Mouse (Mus musculus): ENCODE results near the gene Hist1h2bc. TPM values are rescaled to one million over a fixed set of nuclear protein-coding genes. Genes with fewer than 3 reads are reported as not detected.
"Not testable (repeated sequence)": the region's sequence is repeated elsewhere in the genome, so short reads cannot be mapped to it uniquely, and the experiment has no call there.

The Hist1h2bc gene
- polyA plus RNA-seq, 1 experiment from 2014 or later, result 57.5 TPM

GRCm38 (mm10) chr13:23717176-23717575 lies 33.2 kb downstream of the Hist1h2bc start:
- ATAC-seq (replicated peaks; ENCODE audit: low FRiP score, low TSS enrichment, low read depth), result no peak
- no peak for DNase-seq (ENCODE audit: low spot score)
- no peaks in the 10 kb centered on the region for H3K9me3 ChIP-seq (ENCODE audit: control insufficient read depth, low read length)

GRCm38 (mm10) chr13:23717593-23718245 lies 33.7 kb downstream of the Hist1h2bc start:
- H3K9me3 ChIP-seq (ENCODE audit: control insufficient read depth, low read length); H3K27me3 ChIP-seq (replicated peaks; ENCODE audit: control insufficient read depth, insufficient read depth, low read length); H3K9ac ChIP-seq (ENCODE audit: low read length); H3K36me3 ChIP-seq (ENCODE audit: control insufficient read depth, insufficient read depth, low read length); DNase-seq (ENCODE audit: low spot score); H3K4me1 ChIP-seq (replicated peaks; ENCODE audit: control insufficient read depth, insufficient read depth, low read length); ATAC-seq (replicated peaks; ENCODE audit: low FRiP score, low TSS enrichment, low read depth); H3K27ac ChIP-seq (ENCODE audit: low read depth); H3K4me2 ChIP-seq (ENCODE audit: low read length); H3K4me3 ChIP-seq (ENCODE audit: low read depth, low read length): not testable (repeated sequence)
- WGBS, result 12% methylated on average over 2 of the region's 2 CpGs

More at GRCm38 (mm10) chr13:23717176-23717575, 33.2 kb downstream of the Hist1h2bc start:
- no peak overlapping the region for H3K4me2 ChIP-seq (ENCODE audit: low read length)
- no peak overlapping the region for H3K9ac ChIP-seq (ENCODE audit: low read length)
- no peak overlapping the region for H3K27ac ChIP-seq (ENCODE audit: low read depth)
- 49% methylated on average over 11 of the region's 11 CpGs for WGBS
- H3K36me3 ChIP-seq (ENCODE audit: control insufficient read depth, insufficient read depth, low read length), result no peaks in the 10 kb centered on the region
- no peak overlapping the region for H3K4me3 ChIP-seq (ENCODE audit: low read depth, low read length)
- no peaks in the 10 kb centered on the region for H3K27me3 ChIP-seq (replicated peaks; ENCODE audit: control insufficient read depth, insufficient read depth, low read length)
- no peaks in the 10 kb centered on the region for H3K4me1 ChIP-seq (replicated peaks; ENCODE audit: control insufficient read depth, insufficient read depth, low read length)

- no peak overlapping the region for H3K9ac ChIP-seq (ENCODE audit: low read length)
- WGBS, result 75% methylated on average over 4 of the region's 4 CpGs
- ATAC-seq (replicated peaks; ENCODE audit: low FRiP score, low TSS enrichment, low read depth), result no peak
These were observed 40.2 kb downstream of the Hist1h2bc start for GRCm38 (mm10) chr13:23724239-23724638.

GRCm38 (mm10) chr13:23725213-23725612 lies 41.2 kb downstream of the Hist1h2bc start:
- Histone ChIP-seq H3K4me2 (ENCODE audit: low read length) (no peak overlapping the region), H3K27ac (ENCODE audit: low read depth) (no peak overlapping the region), H3K9me3 (ENCODE audit: control insufficient read depth, low read length) (no peaks in the 10 kb centered on the region), H3K36me3 (ENCODE audit: control insufficient read depth, insufficient read depth, low read length) (no peaks in the 10 kb centered on the region), H3K4me1 (replicated peaks; ENCODE audit: control insufficient read depth, insufficient read depth, low read length) (no peaks in the 10 kb centered on the region), H3K27me3 (replicated peaks; ENCODE audit: control insufficient read depth, insufficient read depth, low read length) (no peaks in the 10 kb centered on the region), H3K9ac (ENCODE audit: low read length) (no peak overlapping the region), H3K4me3 (ENCODE audit: low read depth, low read length) (no peak overlapping the region)
- DNase-seq (ENCODE audit: low spot score) (no peak), ATAC-seq (replicated peaks; ENCODE audit: low FRiP score, low TSS enrichment, low read depth) (no peak)
- WGBS, result no CpG with 5 or more reads among the region's 1 CpGs

More at GRCm38 (mm10) chr13:23724239-23724638, 40.2 kb downstream of the Hist1h2bc start:
- H3K4me3 ChIP-seq (ENCODE audit: low read depth, low read length), result no peak overlapping the region
- H3K27me3 ChIP-seq (replicated peaks; ENCODE audit: control insufficient read depth, insufficient read depth, low read length), result no peaks in the 10 kb centered on the region
- DNase-seq (ENCODE audit: low spot score), result no peak
- H3K4me1 ChIP-seq (replicated peaks; ENCODE audit: control insufficient read depth, insufficient read depth, low read length), result no peaks in the 10 kb centered on the region
- no peak overlapping the region for H3K27ac ChIP-seq (ENCODE audit: low read depth)
- H3K4me2 ChIP-seq (ENCODE audit: low read length), result no peak overlapping the region
- no peaks in the 10 kb centered on the region for H3K36me3 ChIP-seq (ENCODE audit: control insufficient read depth, insufficient read depth, low read length)
- H3K9me3 ChIP-seq (ENCODE audit: control insufficient read depth, low read length), result no peaks in the 10 kb centered on the region

GRCm38 (mm10) chr13:23728472-23729191 lies 44.6 kb downstream of the Hist1h2bc start:
- Histone ChIP-seq H3K4me2 (ENCODE audit: low read length) (no peak overlapping the region), H3K36me3 (ENCODE audit: control insufficient read depth, insufficient read depth, low read length) (no peaks in the 10 kb centered on the region), H3K27me3 (replicated peaks; ENCODE audit: control insufficient read depth, insufficient read depth, low read length) (no peaks in the 10 kb centered on the region), H3K9me3 (ENCODE audit: control insufficient read depth, low read length) (no peaks in the 10 kb centered on the region), H3K4me1 (replicated peaks; ENCODE audit: control insufficient read depth, insufficient read depth, low read length) (no peaks in the 10 kb centered on the region), H3K9ac (ENCODE audit: low read length) (no peak overlapping the region), H3K27ac (ENCODE audit: low read depth) (no peak overlapping the region), H3K4me3 (ENCODE audit: low read depth, low read length) (no peak overlapping the region)
- DNase-seq (ENCODE audit: low spot score) (no peak), ATAC-seq (replicated peaks; ENCODE audit: low FRiP score, low TSS enrichment, low read depth) (no peak)
- WGBS, result 90% methylated on average over 18 of the region's 18 CpGs

- H3K4me1 ChIP-seq (replicated peaks; ENCODE audit: control insufficient read depth, insufficient read depth, low read length), result no peaks in the 10 kb centered on the region
- H3K27me3 ChIP-seq (replicated peaks; ENCODE audit: control insufficient read depth, insufficient read depth, low read length), result no peaks in the 10 kb centered on the region
- H3K4me3 ChIP-seq (ENCODE audit: low read depth, low read length), result no peak overlapping the region
- no peak overlapping the region for H3K27ac ChIP-seq (ENCODE audit: low read depth)
- ATAC-seq (replicated peaks; ENCODE audit: low FRiP score, low TSS enrichment, low read depth) (no peak), DNase-seq (ENCODE audit: low spot score) (no peak)
- 88% methylated on average over 9 of the region's 9 CpGs for WGBS
- no peaks in the 10 kb centered on the region for H3K36me3 ChIP-seq (ENCODE audit: control insufficient read depth, insufficient read depth, low read length)
- H3K4me2 ChIP-seq (ENCODE audit: low read length), result no peak overlapping the region
- no peak overlapping the region for H3K9ac ChIP-seq (ENCODE audit: low read length)
- H3K9me3 ChIP-seq (ENCODE audit: control insufficient read depth, low read length), result no peaks in the 10 kb centered on the region
These were observed 45.2 kb downstream of the Hist1h2bc start for GRCm38 (mm10) chr13:23729192-23729525.

GRCm38 (mm10) chr13:23729706-23730105 lies 45.7 kb downstream of the Hist1h2bc start:
- H3K4me1 ChIP-seq (replicated peaks; ENCODE audit: control insufficient read depth, insufficient read depth, low read length), result no peaks in the 10 kb centered on the region

GRCm38 (mm10) chr13:23730479-23730878 lies 46.5 kb downstream of the Hist1h2bc start:
- Histone ChIP-seq H3K9me3 (ENCODE audit: control insufficient read depth, low read length) (no peaks in the 10 kb centered on the region), H3K9ac (ENCODE audit: low read length) (no peak overlapping the region), H3K27me3 (replicated peaks; ENCODE audit: control insufficient read depth, insufficient read depth, low read length) (no peaks in the 10 kb centered on the region), H3K27ac (ENCODE audit: low read depth) (no peak overlapping the region), H3K4me2 (ENCODE audit: low read length) (no peak overlapping the region), H3K36me3 (ENCODE audit: control insufficient read depth, insufficient read depth, low read length) (no peaks in the 10 kb centered on the region), H3K4me1 (replicated peaks; ENCODE audit: control insufficient read depth, insufficient read depth, low read length) (no peaks in the 10 kb centered on the region), H3K4me3 (ENCODE audit: low read depth, low read length) (no peak overlapping the region)
- WGBS, result 23% methylated on average over 8 of the region's 8 CpGs
- DNase-seq (ENCODE audit: low spot score), result no peak
- ATAC-seq (replicated peaks; ENCODE audit: low FRiP score, low TSS enrichment, low read depth), result peak; percentile 65

More at GRCm38 (mm10) chr13:23729706-23730105, 45.7 kb downstream of the Hist1h2bc start:
- no peak overlapping the region for H3K4me2 ChIP-seq (ENCODE audit: low read length)
- H3K36me3 ChIP-seq (ENCODE audit: control insufficient read depth, insufficient read depth, low read length), result no peaks in the 10 kb centered on the region
- no peak overlapping the region for H3K4me3 ChIP-seq (ENCODE audit: low read depth, low read length)
- H3K9me3 ChIP-seq (ENCODE audit: control insufficient read depth, low read length), result no peaks in the 10 kb centered on the region
- H3K27me3 ChIP-seq (replicated peaks; ENCODE audit: control insufficient read depth, insufficient read depth, low read length), result no peaks in the 10 kb centered on the region
- H3K27ac ChIP-seq (ENCODE audit: low read depth), result no peak overlapping the region
- H3K9ac ChIP-seq (ENCODE audit: low read length), result no peak overlapping the region
- 92% methylated on average over 5 of the region's 5 CpGs for WGBS
- ATAC-seq (replicated peaks; ENCODE audit: low FRiP score, low TSS enrichment, low read depth), result no peak
- DNase-seq (ENCODE audit: low spot score), result no peak
